Mouse (Mus musculus) adipocyte (in vitro differentiated cells): ENCODE measurements around the gene Pkn3.
"Not testable (repeated sequence)": the region's sequence is repeated elsewhere in the genome, so short reads cannot be mapped to it uniquely, and the experiment has no call there.

ENCODE experiments used
- DNase-seq: peaks from one replicate; pipeline ENCODE4 v3.0.0-alpha.2; 2016; ENCODE audit warnings: low spot score

The Pkn3 gene

DNA sequence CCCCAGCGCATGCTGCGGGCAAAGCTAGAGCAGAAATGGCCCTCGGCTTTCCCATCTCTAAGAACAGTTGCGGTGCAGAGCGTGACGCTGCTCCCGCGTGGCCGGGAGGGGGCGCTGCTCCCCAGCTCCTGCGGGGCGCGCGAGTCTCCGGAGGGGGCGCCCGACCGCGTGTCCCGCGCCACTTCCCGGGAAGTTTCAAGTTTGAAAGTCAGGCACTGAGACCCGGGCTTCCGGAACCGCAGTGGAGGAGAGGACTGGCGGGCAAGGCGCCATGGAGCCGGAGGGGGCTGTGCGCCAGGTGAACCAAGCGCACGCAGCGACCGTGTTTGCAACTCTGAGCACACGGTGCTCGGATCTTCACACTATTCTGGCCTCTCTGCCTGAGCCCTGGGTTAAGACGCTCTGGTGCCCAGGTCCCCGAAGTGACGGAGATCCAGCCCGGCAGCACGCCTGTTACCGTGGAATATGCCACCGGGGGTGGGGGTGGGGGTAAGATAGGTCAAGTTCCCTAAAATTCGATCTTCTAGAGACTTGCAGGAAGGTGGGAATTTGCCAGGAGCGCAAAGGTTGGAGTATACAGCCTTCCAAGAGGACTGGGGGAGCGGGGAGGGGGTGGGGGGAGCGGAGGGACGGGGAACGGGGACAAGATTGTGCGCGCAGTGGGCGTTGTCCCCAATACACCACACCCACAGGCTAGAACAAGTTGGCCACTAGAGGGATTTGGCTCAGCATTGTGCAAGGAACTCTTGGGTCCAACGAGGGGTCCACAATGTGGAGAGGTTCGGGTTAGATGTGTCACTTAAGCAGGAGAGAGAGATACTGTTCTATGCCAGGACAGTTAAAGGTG lies at the start of gene Pkn3:
TSS of gene Pkn3 (plus strand) at position 183 of the 847 bp plus-strand sequence.
- peak; percentile 74 for DNase-seq

DNA sequence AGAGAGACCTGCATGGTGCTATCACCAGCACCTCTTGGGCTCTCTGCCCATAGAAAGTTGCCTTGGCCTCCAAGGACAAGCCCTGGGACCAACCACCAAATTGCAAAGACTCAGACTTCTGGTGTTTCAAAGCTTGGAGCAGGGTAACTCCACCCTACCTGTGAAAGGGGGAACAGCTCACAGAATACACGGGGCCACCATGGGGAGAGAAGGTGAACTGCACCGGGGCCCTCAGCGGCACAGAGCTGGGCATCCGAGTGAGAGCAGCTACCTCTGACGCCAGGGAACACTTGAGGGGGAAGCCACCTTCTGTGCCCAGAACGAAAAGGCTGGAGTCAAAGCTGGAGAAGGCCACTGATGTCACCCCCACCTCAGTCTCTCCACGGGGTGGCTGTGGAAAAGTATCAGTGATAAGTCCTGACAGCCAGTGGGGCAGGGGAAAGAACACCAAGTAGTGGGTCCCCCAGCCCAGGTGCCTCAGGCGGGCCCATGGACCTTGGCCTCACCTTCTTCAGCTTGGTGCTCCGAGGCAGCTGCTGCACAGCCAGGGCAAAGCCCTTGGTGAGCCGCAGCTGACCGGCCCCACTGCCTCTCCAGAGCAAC lies 45.1 kb upstream of the Pkn3 start:
- no peak for DNase-seq

DNA sequence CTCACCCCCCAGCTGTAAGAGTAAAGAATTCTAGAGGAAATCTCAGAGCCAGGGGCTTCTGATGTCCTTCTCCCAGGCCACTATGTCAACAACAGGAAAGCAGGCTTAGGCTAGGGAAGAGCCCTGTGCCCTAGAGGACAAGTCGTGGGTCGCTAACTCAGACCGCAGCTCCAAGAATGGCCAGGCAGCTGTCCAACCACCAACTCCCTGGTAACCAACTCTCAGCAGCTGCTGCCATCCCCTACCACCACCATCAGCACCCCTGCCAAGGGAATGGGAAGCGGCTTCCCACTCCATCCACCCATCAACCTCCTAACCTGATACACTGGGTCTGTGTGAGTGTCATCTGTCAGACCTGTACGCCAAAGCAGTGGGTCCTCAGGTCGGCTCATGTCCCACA lies 44.5 kb upstream of the Pkn3 start:
- no peak for DNase-seq

GRCm38 (mm10) chr2:30037762-30038161 lies 39.7 kb upstream of the Pkn3 start:
- DNase-seq: no peak

GRCm38 (mm10) chr2:30038370-30038769 lies 39.1 kb upstream of the Pkn3 start:
- no peak for DNase-seq

- DNase-seq: no peak
These were observed 37.8 kb upstream of the Pkn3 start for GRCm38 (mm10) chr2:30039687-30040086.

DNA sequence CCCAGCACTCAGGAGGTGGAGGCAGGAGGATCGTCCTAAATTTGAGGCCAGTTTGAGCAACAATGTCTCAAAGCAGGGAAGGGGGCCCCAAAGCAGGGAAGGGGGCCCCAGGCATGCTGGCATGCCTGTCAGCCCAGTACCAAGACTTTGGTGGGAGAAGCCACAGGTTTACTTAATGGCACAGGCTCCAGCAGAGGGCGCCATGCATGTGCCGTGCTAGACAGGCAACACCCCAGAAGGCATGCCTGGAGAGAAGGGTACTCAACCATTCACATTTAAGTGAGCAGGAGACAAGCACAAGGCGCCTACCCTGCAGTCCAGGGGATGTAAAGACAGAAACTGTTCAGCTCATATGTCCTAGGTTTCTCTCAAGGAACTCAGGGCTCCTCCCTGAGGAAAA lies 35.0 kb upstream of the Pkn3 start:
- DNase-seq: peak; percentile 76

DNA sequence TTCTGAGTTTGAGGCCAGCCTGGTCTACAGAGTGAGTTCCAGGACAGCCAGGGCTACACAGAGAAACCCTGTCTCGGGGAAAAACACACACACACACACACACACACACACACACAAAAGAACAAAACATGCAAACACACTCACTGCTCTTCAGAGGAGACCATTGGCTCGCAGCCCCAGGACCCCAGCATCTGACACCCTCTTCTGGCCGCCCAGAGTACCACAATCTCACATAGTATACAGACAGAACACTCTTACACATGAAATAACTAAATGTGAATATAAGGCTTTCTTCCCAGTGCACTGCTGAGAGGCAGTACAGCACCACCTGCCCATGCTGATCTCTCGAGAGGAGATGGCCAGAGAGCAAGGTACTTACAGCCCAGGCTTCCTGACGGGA lies 32.9 kb upstream of the Pkn3 start:
- no peak for DNase-seq

- no peak for DNase-seq
These were observed 30.4 kb upstream of the Pkn3 start for GRCm38 (mm10) chr2:30047127-30047526.

DNA sequence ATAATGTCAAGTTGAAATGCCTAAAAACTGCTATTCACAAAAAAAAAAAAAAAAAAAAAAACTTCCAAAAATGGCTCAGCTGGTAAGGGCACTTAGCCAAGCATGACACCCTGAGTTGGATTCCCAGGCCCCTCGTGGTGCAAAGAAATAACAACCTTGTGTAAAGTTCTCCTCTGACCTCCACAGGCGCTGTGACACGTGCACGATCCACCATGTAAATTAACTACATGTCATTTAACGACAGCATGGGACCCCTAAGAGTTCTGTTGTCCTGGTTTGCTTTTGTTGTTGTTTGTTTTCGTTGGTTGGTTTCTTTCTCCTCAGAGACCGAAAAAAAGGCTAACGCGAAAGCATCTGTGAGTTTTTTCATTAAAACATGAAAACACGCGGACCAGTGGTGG lies 29.4 kb upstream of the Pkn3 start:
- DNase-seq: no peak

DNA sequence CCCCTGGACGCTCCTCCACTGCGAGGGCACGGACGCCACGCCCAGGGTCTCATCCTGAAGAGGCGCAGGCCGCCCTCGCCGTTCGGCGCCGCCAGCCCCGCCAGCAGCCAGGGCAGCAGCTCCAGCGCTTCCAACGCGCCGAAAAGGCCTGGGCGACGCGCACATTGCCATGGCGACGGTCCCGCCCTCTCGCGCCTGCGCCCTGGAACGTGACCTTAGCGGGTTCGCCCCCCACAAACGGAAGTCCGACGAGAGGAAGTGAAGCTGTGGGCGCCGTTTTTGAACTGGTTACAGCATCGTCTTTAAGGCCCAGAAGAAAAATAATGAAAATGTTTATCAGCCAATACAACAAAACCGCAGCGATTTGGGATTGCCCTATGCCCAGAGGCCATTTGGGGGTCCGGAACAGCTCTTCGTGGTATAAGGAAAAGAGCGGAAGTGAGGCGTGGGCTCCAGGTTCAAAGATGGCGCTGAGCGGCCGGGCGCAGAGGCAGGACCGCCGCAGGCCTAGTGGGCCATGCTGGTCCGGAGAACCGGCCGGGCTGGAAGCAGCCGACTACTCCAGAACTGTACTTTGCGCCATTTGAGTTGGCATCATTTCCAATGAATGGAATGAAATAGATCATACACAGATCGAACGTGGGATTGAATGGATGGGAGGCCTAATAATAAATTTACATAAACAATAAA lies 28.6 kb upstream of the Pkn3 start, which contains the start of gene Wdr34:
TSS of gene Wdr34 (minus strand) at position 183 of the 690 bp plus-strand sequence.
- DNase-seq: peak; percentile 95

- no peak for DNase-seq
These were observed 27.7 kb upstream of the Pkn3 start for GRCm38 (mm10) chr2:30049831-30050230.

GRCm38 (mm10) chr2:30051992-30052761 lies 25.3 kb upstream of the Pkn3 start:
- DNase-seq: no peak

GRCm38 (mm10) chr2:30055310-30055709 lies 22.2 kb upstream of the Pkn3 start:
- DNase-seq: not testable (repeated sequence)

DNA sequence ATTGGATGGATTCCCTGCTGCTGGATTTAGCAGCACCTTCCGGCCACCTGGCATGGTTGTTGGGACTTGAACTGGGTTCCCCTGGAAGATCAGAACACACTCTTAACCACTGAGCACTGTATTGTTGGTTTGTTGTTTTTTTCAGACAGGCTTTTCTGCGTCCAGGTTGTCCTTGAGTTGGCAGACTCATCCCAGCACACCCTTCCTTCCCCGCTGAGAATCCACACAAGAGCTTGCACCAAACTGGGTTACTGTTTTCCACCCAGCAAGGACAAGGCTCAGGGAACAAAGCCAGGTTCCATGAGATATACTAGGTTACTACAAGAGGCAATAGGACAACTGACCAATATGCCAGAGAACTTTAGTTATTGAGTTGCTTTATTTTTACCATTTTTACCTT lies 20.7 kb upstream of the Pkn3 start:
- no peak for DNase-seq

DNA sequence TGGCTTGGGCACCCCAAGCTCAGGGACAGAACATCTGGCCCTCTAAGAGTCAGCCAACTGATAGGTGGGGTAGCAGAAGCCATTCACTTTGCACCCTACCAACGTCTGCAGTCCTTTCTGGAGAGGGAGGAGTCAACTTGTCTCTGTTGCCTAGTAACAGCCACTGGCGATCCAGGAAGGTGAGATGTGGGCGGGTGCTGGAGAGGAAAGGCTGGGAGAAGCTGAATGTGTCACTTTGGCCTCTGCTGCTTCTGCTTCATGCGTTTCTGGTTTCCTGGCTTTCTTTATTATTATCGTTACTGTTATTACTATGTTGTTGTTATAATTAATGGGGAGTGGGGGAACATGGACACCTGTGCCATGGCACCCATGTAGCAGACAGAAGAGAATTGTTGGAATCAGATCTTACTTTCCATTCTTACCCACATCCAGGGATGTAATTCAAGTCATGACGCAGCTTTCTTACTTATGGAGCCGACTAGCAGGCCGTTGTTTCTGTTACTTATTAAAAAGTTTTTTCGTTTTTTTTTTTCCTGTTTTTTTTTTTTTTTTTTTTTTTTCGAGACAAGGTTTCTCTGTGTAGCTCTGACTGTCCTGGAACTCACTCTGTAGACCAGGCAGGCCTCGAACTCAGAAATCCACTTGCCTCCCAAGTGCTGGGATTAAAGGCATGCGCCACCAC lies 20.1 kb upstream of the Pkn3 start, which contains the start of gene Set:
TSS of gene Set (plus strand) at position 156 of the 682 bp plus-strand sequence.
- no peak for DNase-seq

DNA sequence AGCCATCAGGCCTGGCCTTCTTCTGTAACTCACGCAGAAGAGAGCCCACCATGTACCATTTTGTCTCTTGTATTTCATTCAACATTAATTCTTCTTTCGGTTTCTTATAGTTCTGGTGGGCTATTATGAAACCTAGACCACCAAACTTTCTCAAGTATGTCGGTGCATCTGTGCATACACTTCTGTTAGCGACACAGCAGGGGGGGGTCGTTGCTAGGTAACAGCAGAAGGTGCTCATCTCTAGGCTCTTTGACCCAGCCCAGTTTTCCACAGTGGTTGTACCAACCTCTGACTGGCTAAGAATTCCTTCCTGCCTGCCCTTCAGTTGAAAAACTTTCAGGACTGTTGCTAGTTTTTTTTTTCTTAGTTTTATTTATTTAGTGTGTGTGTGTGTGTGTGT lies 19.1 kb upstream of the Pkn3 start:
- no peak for DNase-seq

GRCm38 (mm10) chr2:30061215-30062166 lies 16.0 kb upstream of the Pkn3 start:
- DNase-seq: peak; percentile 82

- peak; percentile 69 for DNase-seq
These were observed 15.0 kb upstream of the Pkn3 start for GRCm38 (mm10) chr2:30062249-30063093.
